Mouse (Mus musculus): Measurements from ENCODE around the gene Khsrp.
A peak's percentile ranks its signal among the peaks of the same experiment; 100 is the strongest.
"Not testable (repeated sequence)": the region's sequence is repeated elsewhere in the genome, so short reads cannot be mapped to it uniquely, and the experiment has no call there.

The Khsrp gene

DNA sequence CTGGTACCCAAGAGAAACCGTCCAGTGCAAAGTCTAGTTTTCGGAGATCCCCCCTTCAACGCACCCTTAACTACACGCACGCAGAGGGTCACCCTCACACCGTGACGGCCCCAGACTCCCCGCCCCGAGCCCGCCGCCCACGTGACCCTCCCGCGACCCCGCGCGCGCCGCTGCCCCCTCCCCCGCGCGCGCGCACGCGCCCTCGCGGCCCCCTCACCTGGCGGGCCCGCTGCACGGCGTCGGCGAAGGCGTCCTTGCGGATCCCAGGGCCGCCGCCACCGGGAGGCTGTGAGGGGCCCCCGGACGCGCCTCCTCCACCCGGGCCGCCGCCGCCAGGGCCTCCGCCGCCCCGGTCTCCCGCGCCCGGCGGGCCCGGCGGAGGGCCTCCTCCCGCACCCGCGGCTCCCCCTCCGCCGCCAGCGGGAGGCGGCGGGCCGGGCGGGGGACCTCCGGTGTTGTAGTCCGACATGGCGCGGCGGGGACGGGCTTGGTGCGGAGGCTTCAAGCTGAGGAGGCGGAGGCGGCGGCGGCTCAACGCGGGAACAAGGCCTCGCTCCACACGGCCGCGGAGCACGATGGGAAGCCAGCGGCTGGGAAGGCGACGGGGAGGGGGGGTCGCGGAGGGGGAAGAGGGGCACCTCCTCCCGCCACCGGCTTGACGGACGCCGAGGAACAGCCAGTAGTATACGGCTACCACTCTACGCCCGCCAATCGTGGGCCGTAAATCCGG, at the start of gene Khsrp:
Khsrp (minus strand) TSS at position 592 of the 730 bp plus-strand sequence.
- DNase-seq (ENCODE audit: low spot score in 2 of 2): no peak

GRCm38 (mm10) chr17:57079919-57080318, 48.6 kb upstream of the Khsrp start:
- DNase-seq (ENCODE audit: low spot score in 2 of 2): no peak

DNA sequence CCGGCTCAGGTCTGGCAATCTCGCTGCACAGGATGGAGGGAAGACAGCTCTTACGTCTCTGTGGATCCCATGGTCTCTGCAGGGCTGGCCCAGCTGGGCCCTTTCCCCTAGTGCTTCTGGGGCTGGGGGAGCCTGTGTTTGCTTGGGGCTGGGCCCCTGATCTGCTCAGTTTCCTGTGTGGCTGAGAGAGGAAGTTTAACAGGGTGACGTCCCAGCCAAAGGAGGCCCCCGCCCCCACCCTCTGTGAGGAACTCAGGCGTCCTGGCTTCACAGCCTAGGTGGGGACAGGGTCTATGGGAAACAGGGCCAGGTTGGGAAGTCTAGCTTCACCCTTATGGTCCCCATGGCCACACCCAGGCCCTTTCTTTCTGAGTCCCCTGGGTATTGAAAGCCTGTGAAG, 47.0 kb upstream of the Khsrp start, which contains the start of gene Dennd1c:
Dennd1c (minus strand) TSS at position 179 of the 400 bp plus-strand sequence.
- no peak for DNase-seq (ENCODE audit: low spot score in 2 of 2)

DNA sequence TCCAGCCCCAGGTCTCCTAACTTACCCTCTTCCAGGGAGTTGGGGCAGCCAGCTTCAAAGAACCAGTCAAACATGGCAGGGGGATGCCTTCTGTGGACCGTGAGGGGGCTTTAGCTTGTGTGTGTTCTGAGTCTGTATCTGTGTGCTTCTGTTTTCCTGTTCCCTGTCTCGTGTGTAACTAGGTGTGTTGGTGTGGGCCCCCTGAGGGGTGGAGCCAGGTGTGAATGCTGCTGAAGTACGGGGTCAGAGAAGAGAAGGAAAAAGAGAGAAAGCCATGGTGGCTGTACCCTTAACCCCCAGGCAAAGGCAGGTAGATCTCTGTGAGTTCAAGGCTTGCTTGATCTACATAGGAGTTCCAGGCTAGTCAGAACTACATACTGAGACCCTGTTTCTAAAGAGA, 45.6 kb upstream of the Khsrp start:
- no peak for DNase-seq (ENCODE audit: low spot score in 2 of 2)

DNA sequence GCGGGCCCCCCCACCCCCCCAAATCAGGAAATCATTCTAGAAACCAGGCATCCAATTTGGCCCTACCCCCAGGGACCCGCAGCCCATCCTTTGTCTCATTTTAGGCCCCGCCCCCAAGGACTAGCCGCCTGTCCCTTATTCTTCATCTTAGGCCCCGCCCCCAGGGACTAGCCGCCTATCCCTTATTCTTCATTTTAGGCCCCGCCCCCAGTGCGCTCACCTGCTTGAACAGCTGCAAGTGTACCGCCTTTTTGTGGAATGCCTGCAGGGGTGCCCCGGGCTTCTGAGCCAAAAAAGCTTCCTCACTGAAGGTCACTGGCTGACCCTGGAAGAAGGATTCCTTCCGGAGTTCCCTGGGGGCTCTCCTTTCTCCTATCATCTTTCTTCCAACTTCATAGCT, 39.4 kb upstream of the Khsrp start:
- DNase-seq (ENCODE audit: low spot score in 2 of 2): no peak

GRCm38 (mm10) chr17:57070272-57070671, 39.0 kb upstream of the Khsrp start:
- DNase-seq (ENCODE audit: low spot score in 2 of 2): no peak

- DNase-seq (ENCODE audit: low spot score in 2 of 2): no peak
Observed at GRCm38 (mm10) chr17:57066908-57067307, 35.6 kb upstream of the Khsrp start.

- DNase-seq (ENCODE audit: low spot score in 2 of 2): no peak
Observed at GRCm38 (mm10) chr17:57063031-57063430, 31.7 kb upstream of the Khsrp start.

DNA sequence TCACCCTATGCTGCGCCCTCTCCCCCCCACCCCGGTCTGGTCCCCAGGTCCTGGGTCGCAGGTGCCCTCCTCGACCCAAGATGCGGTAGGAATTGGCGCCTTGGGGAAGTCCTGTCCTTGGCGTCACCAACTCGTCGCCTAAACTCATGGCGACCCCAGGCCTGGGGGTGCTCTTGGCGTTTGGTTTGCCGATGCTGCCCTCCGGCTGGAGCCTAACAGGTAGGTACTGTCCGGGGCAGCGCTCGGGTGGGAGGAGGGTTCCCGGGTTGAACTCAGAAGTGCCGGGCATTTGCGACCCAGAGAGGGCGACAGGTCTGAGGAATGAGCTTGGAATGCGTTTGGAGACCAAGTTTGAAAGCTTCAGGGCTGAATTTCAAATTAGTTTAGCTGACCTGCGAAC, 31.2 kb upstream of the Khsrp start:
- no peak for DNase-seq (ENCODE audit: low spot score in 2 of 2)

GRCm38 (mm10) chr17:57062011-57062521, 30.7 kb upstream of the Khsrp start:
- no peak for DNase-seq (ENCODE audit: low spot score in 2 of 2)

DNA sequence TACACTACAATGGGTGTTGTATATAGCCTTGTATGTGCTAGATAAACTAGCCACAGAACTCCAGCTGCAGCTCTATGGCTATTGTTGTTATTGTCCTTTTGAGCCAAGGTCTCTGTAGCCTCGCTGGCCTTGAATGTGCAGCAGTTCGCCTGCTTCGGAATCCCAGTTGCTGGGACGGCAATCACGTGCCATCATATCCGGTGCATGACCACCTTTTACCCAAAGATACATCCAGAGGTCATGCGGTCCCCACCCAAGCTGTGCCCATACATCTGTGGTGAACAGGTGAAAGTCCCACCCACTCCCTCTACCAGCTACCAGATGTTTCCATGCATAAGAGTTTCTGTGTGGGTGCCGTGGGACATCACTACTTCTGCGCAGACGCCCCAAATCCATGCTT, 29.7 kb upstream of the Khsrp start:
- DNase-seq (ENCODE audit: low spot score in 2 of 2): no peak

DNA sequence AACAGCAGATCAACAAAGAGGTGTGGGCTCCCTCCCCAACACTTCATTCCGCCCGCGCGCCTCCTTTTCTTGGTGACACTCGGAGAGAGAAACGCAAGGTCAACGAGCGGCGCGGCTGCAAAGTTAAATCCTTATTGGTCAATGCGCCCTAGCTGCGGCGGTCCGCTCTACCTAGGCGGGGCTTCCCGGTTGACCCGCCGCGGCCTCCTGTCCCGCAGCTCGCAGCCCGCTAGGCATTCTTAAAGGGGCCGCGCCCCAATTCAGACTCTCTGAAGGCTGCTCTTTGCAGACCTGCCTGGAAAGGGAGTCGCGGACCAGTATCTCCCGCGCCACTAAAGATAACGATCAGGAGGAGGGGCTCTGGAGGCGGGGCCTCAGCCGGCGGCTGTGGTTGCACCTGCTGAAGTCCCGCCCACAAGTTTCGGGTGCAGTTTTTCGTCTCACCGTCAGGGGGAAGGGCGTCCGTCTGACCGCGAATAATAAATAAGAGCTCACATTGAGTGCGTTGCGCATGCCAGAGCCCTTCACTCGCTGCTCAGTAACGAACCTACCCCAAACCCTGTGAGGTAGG, 29.0 kb upstream of the Khsrp start:
- peak; percentile 91 to 92 for DNase-seq (ENCODE audit: low spot score in 2 of 2)

DNA sequence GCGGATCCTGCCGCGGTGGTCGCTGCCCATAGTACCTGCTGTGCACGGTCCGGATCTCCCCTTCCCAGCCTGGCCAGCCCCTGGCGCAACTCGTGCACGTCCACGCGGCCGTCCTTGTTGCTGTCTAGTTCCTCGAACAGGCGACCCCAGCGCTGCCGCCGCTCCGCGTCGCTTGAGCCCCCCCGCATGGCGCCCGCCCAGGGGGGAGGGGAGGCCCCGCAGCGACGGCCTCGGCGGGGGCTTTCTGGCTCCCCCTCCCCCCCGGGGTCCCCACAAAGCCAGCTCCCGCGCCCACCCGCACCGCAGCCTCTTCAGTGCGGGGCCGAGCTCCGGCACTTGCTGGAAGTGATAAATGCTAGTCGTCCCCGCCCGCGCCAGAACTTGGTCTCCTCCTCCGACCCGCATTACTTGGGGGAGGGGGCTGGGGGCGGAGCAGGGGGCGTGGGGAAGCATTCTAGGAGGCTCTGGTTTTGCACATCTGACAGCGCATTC, 28.2 kb upstream of the Khsrp start, which contains the start of gene Slc25a23:
Slc25a23 (minus strand) TSS at position 378 of the 492 bp plus-strand sequence.
- DNase-seq (ENCODE audit: low spot score in 2 of 2): peak; percentile 46 to 56

GRCm38 (mm10) chr17:57058891-57059485, 27.7 kb upstream of the Khsrp start, which contains the start of gene Crb3:
Crb3 (plus strand) TSS chr17:57059105.
- no peak for DNase-seq (ENCODE audit: low spot score in 2 of 2)

- DNase-seq (ENCODE audit: low spot score in 2 of 2): no peak
Observed at GRCm38 (mm10) chr17:57056246-57056645, 24.9 kb upstream of the Khsrp start.

GRCm38 (mm10) chr17:57051679-57052078, 20.4 kb upstream of the Khsrp start:
- DNase-seq (ENCODE audit: low spot score in 2 of 2): not testable (repeated sequence)

GRCm38 (mm10) chr17:57048816-57049215, 17.5 kb upstream of the Khsrp start:
- DNase-seq (ENCODE audit: low spot score in 2 of 2): no peak

DNA sequence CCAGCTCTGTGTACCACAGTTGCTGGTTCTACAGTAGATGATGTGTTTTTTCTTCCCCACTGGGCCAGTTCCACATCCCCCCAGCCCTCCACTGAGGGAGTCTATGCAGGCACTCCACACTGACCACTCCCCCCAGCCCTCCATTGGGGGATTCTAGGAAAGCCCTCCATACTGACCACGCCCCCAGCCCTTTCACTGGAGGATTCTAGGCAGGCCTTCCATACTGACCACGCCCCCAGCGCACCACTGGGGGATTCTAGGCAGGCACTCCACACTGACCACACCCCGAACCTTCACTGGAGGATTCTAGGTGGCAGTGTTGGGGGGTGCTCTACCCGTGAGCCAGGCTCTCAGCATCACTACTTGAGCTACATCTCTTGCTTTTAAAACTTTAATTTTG, 16.1 kb upstream of the Khsrp start:
- no peak for DNase-seq (ENCODE audit: low spot score in 2 of 2)

GRCm38 (mm10) chr17:57041554-57041953, 10.2 kb upstream of the Khsrp start, which contains the start of gene Slc25a41:
Slc25a41 (minus strand) TSS chr17:57041654.
- DNase-seq (ENCODE audit: low spot score in 2 of 2): no peak

DNA sequence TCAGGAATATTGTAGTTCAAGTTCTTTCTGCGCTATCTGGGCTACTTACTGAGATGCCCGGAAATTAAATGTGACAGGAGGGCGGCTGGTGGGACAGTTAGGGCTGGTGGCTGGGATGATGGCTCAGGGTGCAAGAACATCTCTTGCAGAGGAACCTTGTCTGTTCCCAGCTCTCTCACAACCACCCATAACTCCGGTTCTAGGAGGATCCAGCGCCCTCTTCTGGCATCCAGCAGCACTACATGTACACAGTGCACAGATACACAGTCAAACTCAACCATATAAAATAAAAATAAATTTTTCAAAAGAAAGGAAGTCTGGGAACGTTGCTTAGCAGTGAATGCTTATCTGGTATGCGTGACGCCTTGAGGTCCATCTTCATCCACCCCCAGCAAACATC, 7.7 kb upstream of the Khsrp start:
- DNase-seq (ENCODE audit: low spot score in 2 of 2): no peak

GRCm38 (mm10) chr17:57032854-57033253, 1.5 kb upstream of the Khsrp start:
- DNase-seq (ENCODE audit: low spot score in 2 of 2): no peak

DNA sequence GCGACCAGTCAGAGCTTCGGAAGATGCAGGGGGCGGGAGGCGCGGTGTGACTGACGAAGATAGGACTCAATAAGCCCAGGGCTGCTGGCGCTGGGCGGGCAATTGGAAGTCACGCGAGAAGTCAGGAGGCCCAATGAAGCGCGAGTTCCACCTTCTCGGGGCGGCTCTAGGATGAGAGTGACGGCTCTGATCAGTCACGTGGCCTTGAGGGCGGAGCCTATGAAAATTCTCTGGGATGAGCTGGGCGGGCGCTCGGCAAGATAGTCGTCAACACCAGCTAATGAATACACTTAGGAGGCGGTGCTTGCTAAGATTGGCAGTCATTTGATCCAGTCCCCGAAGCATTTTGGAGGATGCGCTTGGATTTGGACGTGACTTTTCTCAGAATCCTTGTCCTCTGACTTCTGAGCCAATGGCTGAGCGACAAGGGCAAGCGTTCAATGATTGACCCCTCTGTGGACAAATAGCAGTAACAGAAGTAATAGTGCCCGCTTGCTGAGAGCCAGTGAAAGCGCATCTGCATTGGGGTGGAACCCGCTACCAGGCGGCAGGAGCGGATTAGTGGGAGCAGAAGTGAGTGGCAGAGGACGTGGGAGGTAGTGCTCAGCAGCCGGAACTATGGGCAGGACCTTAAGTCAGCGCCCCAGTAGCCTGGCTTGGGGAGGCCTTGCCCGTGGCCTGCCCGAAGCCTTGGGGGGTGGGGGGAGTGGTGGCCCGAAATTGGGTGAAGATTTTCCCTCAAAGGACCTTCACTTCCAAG, 519 bp upstream of the Khsrp start:
- DNase-seq (ENCODE audit: low spot score in 2 of 2): peak; percentile 98 to 99
